Mouse (Mus musculus): Measurements from ENCODE around the gene Epha6. TPM values are rescaled to one million over a fixed set of nuclear protein-coding genes. Genes with fewer than 3 reads are reported as not detected.

Gene Epha6
- total and polyA plus RNA-seq, 3 experiments, result 0.04 TPM; not detected in 2

DNA sequence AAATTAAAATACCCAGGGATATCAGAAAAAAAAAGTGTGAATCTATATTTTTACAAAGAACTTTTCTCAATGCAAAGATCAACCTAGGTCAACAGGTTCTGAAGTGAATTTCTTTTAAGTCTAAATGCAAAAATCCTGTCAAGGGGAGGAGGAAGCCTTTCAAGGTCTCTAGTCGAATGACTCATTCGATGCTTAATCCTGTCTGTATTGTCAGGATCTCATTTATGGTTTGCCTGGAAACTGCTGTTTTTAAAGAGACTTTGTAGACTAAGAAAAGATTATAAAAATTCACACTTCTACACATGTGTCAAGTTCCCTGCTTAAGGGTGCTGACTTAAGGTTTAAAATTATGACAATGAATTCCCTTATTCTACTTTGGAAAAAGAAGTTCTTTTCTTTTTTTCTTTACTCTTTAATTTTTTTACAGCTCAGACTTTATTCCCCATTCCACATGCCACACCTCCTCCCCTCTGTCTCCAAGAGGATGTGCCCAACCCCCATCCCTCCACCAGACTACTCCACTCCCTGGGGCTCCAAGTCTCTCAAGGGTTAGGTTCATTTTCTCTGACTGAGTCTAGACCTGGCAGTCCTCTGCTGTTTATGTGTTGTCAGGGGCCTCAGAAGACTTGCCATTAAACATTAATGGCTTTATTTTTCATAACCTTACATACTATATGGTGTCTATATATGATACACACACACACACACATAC, 598.3 kb downstream of the Epha6 start:
- no peak overlapping the region for H3K4me3 ChIP-seq
- whole genome bisulfite sequencing, result 51% methylated on average over 2 of the region's 2 CpGs
- H3K27me3 ChIP-seq (ENCODE audit: control insufficient read depth, insufficient read depth, low read length), result no peaks in the 10 kb centered on the region
- H3K9ac ChIP-seq (ENCODE audit: low read depth, low read length), result no peak overlapping the region
- no peaks in the 10 kb centered on the region for H3K4me1 ChIP-seq (ENCODE audit: control insufficient read depth, insufficient read depth, low read length)
- intact Hi-C loops (cut with DNase I), result no loop called here
- TF ChIP-seq EP300 (IDR thresholded peaks at IDR 0.05; ENCODE audit: insufficient read depth, low read depth, low read length), result no peak
- TF ChIP-seq POLR2A (IDR thresholded peaks at IDR 0.05; ENCODE audit: insufficient read depth, low read depth, low read length), result no peak
- TF ChIP-seq CTCF (IDR thresholded peaks at IDR 0.05), result no peak
- H3K79me2 ChIP-seq (replicated peaks; ENCODE audit: control insufficient read depth, insufficient read depth, low read length), result no peaks in the 10 kb centered on the region
- no peak for DNase-seq
- H3K36me3 ChIP-seq (ENCODE audit: control insufficient read depth, insufficient read depth, low read length), result no peaks in the 10 kb centered on the region
- no peak overlapping the region for H3K27ac ChIP-seq

DNA sequence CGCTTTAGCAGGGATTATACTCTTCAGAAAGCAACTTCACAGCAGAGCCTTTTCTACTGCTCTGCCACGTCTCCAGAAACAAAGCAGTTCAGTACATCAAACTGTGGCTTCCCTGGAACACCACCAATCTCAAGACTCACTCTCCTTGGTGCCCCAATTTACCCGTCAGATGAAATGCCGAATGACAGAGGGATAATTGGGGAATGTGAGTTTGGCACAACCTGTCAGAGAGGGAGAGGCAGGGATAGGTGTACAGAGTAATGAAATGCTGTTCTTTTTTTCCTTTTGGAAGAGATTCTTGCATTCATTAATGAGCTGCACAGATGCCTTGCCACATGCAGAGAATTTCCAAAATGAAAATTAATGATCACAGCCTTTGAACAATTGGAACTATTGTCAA, 635.5 kb downstream of the Epha6 start:
- Histone ChIP-seq H3K27me3 (ENCODE audit: control insufficient read depth, insufficient read depth, low read length) (no peaks in the 10 kb centered on the region), H3K36me3 (ENCODE audit: control insufficient read depth, insufficient read depth, low read length) (no peaks in the 10 kb centered on the region), H3K79me2 (replicated peaks; ENCODE audit: control insufficient read depth, insufficient read depth, low read length) (no peaks in the 10 kb centered on the region), H3K27ac (no peak overlapping the region), H3K9ac (ENCODE audit: low read depth, low read length) (no peak overlapping the region), H3K4me3 (no peak overlapping the region), H3K4me1 (ENCODE audit: control insufficient read depth, insufficient read depth, low read length) (no peaks in the 10 kb centered on the region)
- TF ChIP-seq POLR2A (IDR thresholded peaks at IDR 0.05; ENCODE audit: insufficient read depth, low read depth, low read length), result no peak
- no peak for TF ChIP-seq EP300 (IDR thresholded peaks at IDR 0.05; ENCODE audit: insufficient read depth, low read depth, low read length)
- no peak for TF ChIP-seq CTCF (IDR thresholded peaks at IDR 0.05)
- no peak for DNase-seq
- 54% methylated on average over 4 of the region's 4 CpGs for WGBS
- intact Hi-C loops (cut with DNase I), result no loop called here

GRCm38 (mm10) chr16:59955731-59956130, 649.6 kb downstream of the Epha6 start:
- intact Hi-C loops (cut with DNase I), result no loop called here
- Histone ChIP-seq H3K79me2 (replicated peaks; ENCODE audit: control insufficient read depth, insufficient read depth, low read length) (no peaks in the 10 kb centered on the region), H3K27ac (no peak overlapping the region), H3K4me1 (ENCODE audit: control insufficient read depth, insufficient read depth, low read length) (no peaks in the 10 kb centered on the region), H3K36me3 (ENCODE audit: control insufficient read depth, insufficient read depth, low read length) (no peaks in the 10 kb centered on the region), H3K27me3 (ENCODE audit: control insufficient read depth, insufficient read depth, low read length) (no peaks in the 10 kb centered on the region), H3K9ac (ENCODE audit: low read depth, low read length) (no peak overlapping the region), H3K4me3 (no peak overlapping the region)
- 78% methylated on average over 2 of the region's 2 CpGs for WGBS
- no peak for TF ChIP-seq CTCF (IDR thresholded peaks at IDR 0.05)
- no peak for DNase-seq

- H3K4me3 ChIP-seq, result no peak overlapping the region
- intact Hi-C loops (cut with DNase I), result no loop called here
- H3K27ac ChIP-seq, result no peak overlapping the region
- no peaks in the 10 kb centered on the region for H3K79me2 ChIP-seq (replicated peaks; ENCODE audit: control insufficient read depth, insufficient read depth, low read length)
- no peaks in the 10 kb centered on the region for H3K27me3 ChIP-seq (ENCODE audit: control insufficient read depth, insufficient read depth, low read length)
- DNase-seq, result no peak
- TF ChIP-seq EP300 (IDR thresholded peaks at IDR 0.05; ENCODE audit: insufficient read depth, low read depth, low read length), result no peak
- no peak for TF ChIP-seq POLR2A (IDR thresholded peaks at IDR 0.05; ENCODE audit: insufficient read depth, low read depth, low read length)
- no peak for TF ChIP-seq CTCF (IDR thresholded peaks at IDR 0.05)
- no peak overlapping the region for H3K9ac ChIP-seq (ENCODE audit: low read depth, low read length)
- no peaks in the 10 kb centered on the region; the same call in 1 of the 2 replicates for H3K4me1 ChIP-seq (ENCODE audit: control insufficient read depth, insufficient read depth, low read length)
- no peaks in the 10 kb centered on the region for H3K36me3 ChIP-seq (ENCODE audit: control insufficient read depth, insufficient read depth, low read length)
- 73% methylated on average over 4 of the region's 4 CpGs for WGBS
Observed at GRCm38 (mm10) chr16:59923696-59924095, 681.6 kb downstream of the Epha6 start.

- Histone ChIP-seq H3K27ac (no peak overlapping the region), H3K4me1 (ENCODE audit: control insufficient read depth, insufficient read depth, low read length) (no peaks in the 10 kb centered on the region), H3K36me3 (ENCODE audit: control insufficient read depth, insufficient read depth, low read length) (no peaks in the 10 kb centered on the region), H3K27me3 (ENCODE audit: control insufficient read depth, insufficient read depth, low read length) (no peaks in the 10 kb centered on the region), H3K9ac (ENCODE audit: low read depth, low read length) (no peak overlapping the region), H3K79me2 (replicated peaks; ENCODE audit: control insufficient read depth, insufficient read depth, low read length) (no peaks in the 10 kb centered on the region), H3K4me3 (no peak overlapping the region)
- WGBS, result 89% methylated on average over 13 of the region's 13 CpGs
- no peak for DNase-seq
- TF ChIP-seq EP300 (IDR thresholded peaks at IDR 0.05; ENCODE audit: insufficient read depth, low read depth, low read length) (no peak), POLR2A (IDR thresholded peaks at IDR 0.05; ENCODE audit: insufficient read depth, low read depth, low read length) (no peak), CTCF (IDR thresholded peaks at IDR 0.05) (no peak)
- intact Hi-C loops (cut with DNase I), result no loop called here
Observed at GRCm38 (mm10) chr16:59880073-59880472, 725.3 kb downstream of the Epha6 start.

DNA sequence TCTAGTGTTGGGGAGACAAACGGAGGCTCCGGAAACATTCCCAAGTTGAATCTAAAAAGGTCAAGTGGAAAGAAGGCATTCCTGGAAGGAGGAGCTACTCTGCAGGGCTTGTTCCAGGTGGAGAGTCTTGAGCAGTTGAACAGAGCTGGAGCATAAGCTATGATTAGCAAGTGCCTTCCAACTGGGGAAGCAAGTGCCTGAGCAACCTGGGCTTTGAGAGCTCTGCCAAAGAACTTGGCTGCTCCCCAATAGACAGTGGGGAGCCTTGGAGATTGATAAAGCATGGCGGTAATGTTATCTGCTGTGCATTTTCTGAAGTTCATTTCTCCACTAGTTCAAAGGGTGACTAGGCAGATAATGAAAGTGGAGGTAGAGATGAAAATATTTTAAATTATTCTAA, 733.5 kb downstream of the Epha6 start:
- H3K9ac ChIP-seq (ENCODE audit: low read depth, low read length), result no peak overlapping the region
- intact Hi-C loops (cut with DNase I), result no loop called here
- H3K27me3 ChIP-seq (ENCODE audit: control insufficient read depth, insufficient read depth, low read length), result no peaks in the 10 kb centered on the region

More for the DNA sequence above, 733.5 kb downstream of the Epha6 start:
- H3K79me2 ChIP-seq (replicated peaks; ENCODE audit: control insufficient read depth, insufficient read depth, low read length), result no peaks in the 10 kb centered on the region
- no peaks in the 10 kb centered on the region for H3K36me3 ChIP-seq (ENCODE audit: control insufficient read depth, insufficient read depth, low read length)
- H3K27ac ChIP-seq, result no peak overlapping the region
- no peak overlapping the region for H3K4me3 ChIP-seq
- 72% methylated on average over 3 of the region's 3 CpGs for WGBS
- DNase-seq, result no peak
- no peak for TF ChIP-seq POLR2A (IDR thresholded peaks at IDR 0.05; ENCODE audit: insufficient read depth, low read depth, low read length)
- TF ChIP-seq CTCF (IDR thresholded peaks at IDR 0.05), result no peak
- TF ChIP-seq EP300 (IDR thresholded peaks at IDR 0.05; ENCODE audit: insufficient read depth, low read depth, low read length), result no peak
- no peaks in the 10 kb centered on the region for H3K4me1 ChIP-seq (ENCODE audit: control insufficient read depth, insufficient read depth, low read length)
